Mouse (Mus musculus) G1E (cell line): ENCODE results near the gene E2f1. TPM values are rescaled to one million over a fixed set of nuclear protein-coding genes. Genes with fewer than 3 reads are reported as not detected.
A peak's percentile ranks its signal among the peaks of the same experiment; 100 is the strongest.

Experiments used
- ATAC-seq: 2 replicates; pipeline ENCODE4 v1.8.0; 2016; ENCODE audit warnings: mild to moderate bottlenecking; ENCODE audit not compliant: insufficient number of reproducible peaks, poor library complexity, low FRiP score, severe bottlenecking; ENCODE audit errors: extremely low read depth
- DNase-seq: peaks from one replicate; pipeline ENCODE4 v3.0.0; 2012; ENCODE audit warnings: low spot score
- H3K27me3 ChIP-seq: 2 replicates; pipeline ENCODE4 v1.6.1; 2012; ENCODE audit warnings: mild to moderate bottlenecking, low read length, inconsistent platforms; ENCODE audit not compliant: insufficient read depth
- H3K36me3 ChIP-seq: replicated peaks from 2 replicates; pipeline ENCODE3; 2012; ENCODE audit warnings: mild to moderate bottlenecking, inconsistent platforms
- H3K4me1 ChIP-seq: 2 replicates; pipeline ENCODE4 v1.6.1; 2012; ENCODE audit warnings: low read depth, low read length, inconsistent platforms, mixed read lengths; ENCODE audit not compliant: insufficient read depth
- H3K4me3 ChIP-seq: 2 replicates; pipeline ENCODE4 v1.5.1; 2012; ENCODE audit warnings: low read depth, mild to moderate bottlenecking, inconsistent platforms, low read length, moderate library complexity, mixed read lengths
- H3K9me3 ChIP-seq: replicated peaks from 2 replicates; pipeline ENCODE4 v1.6.1; 2012; ENCODE audit warnings: inconsistent platforms
- CTCF ChIP-seq: IDR thresholded peaks from 2 replicates; pipeline ENCODE4 v1.5.1; 2012; ENCODE audit warnings: low read depth, low read length, inconsistent platforms, mixed read lengths
- GATA1 ChIP-seq: IDR thresholded peaks from 2 replicates; pipeline ENCODE4 v1.6.1; 2012; ENCODE audit warnings: borderline replicate concordance, low read length, inconsistent platforms, mixed read lengths
- GATA2 ChIP-seq: IDR thresholded peaks from 2 replicates; pipeline ENCODE4 v1.6.1; 2012; ENCODE audit warnings: low read depth, low read length, inconsistent platforms, borderline replicate concordance
- POLR2AphosphoS5 ChIP-seq: IDR thresholded peaks from 2 replicates; pipeline ENCODE4 v1.6.1; 2012; ENCODE audit warnings: low read depth, low read length, inconsistent platforms; ENCODE audit not compliant: insufficient replicate concordance
- TAL1 ChIP-seq: conservative IDR thresholded peaks from 2 replicates; pipeline ENCODE4 v1.6.1; 2012; ENCODE audit warnings: low read depth, low read length, inconsistent platforms, mixed read lengths
- polyA plus RNA-seq: library from polyadenylated mRNA; stranded (reverse); fragments of >175 nt; gene quantifications from 2 replicates; pipeline ENCODE4 v1.2.3, GENCODE M21; 2012
- total RNA-seq, 2 experiments: library from RNA; stranded (forward) in 1 of 2; stranded (reverse) in 1 of 2; fragments of 200-1000 nt in 1 of 2; fragments of >200 nt in 1 of 2; fragmentation: Nextera tagmentation in 1 of 2; gene quantifications; 2 replicates each; pipeline ENCODE4 v1.2.3; 2014 to 2017

Gene E2f1
- total and polyA plus RNA-seq, 3 experiments: 13.9 to 93.1 (median 31.9) TPM

GRCm38 (mm10) chr2:154549127-154549885, 20.4 kb downstream of the E2f1 start:
- DNase-seq: no peak
- TF ChIP-seq TAL1: no peak
- TF ChIP-seq GATA1: no peak
- no peak for TF ChIP-seq GATA2
- TF ChIP-seq POLR2AphosphoS5: no peak; the same call in 1 of the 2 replicates
- no peak for TF ChIP-seq CTCF
- Histone ChIP-seq H3K9me3 (peaks cover 9% of the 10 kb centered on the region), H3K27me3 (no peaks in the 10 kb centered on the region; the same call in 1 of the 2 replicates), H3K36me3 (peaks cover 90% of the 10 kb centered on the region), H3K4me1 (peaks cover 15% of the 10 kb centered on the region), H3K4me3 (no peak overlapping the region)
- no peak for ATAC-seq

- no peak for DNase-seq
- no peak for ATAC-seq
- no peaks in the 10 kb centered on the region; the same call in 1 of the 2 replicates for H3K27me3 ChIP-seq
- H3K4me1 ChIP-seq: peaks cover 13% of the 10 kb centered on the region
- H3K9me3 ChIP-seq: peaks cover 9% of the 10 kb centered on the region
- TF ChIP-seq GATA2 (no peak), CTCF (no peak), POLR2AphosphoS5 (no peak), GATA1 (no peak), TAL1 (no peak)
- H3K36me3 ChIP-seq: peaks cover 91% of the 10 kb centered on the region
- no peak overlapping the region for H3K4me3 ChIP-seq
These were observed 21.0 kb downstream of the E2f1 start for GRCm38 (mm10) chr2:154548688-154549087.

GRCm38 (mm10) chr2:154546711-154547110, 23.0 kb downstream of the E2f1 start, which contains the start of gene 1700003F12Rik:
Gene 1700003F12Rik, plus strand, starts transcription at chr2:154547085.
- no peak for TF ChIP-seq GATA2
- 0 out of 2 replicates have a peak, but pooled peaks have one; percentile 16 for TF ChIP-seq POLR2AphosphoS5
- Histone ChIP-seq H3K36me3 (peaks cover 88% of the 10 kb centered on the region), H3K27me3 (no peaks in the 10 kb centered on the region), H3K4me1 (peaks cover 7% of the 10 kb centered on the region), H3K9me3 (0 out of 2 replicates have a peak, but pooled peaks cover 3% of the 10 kb centered on the region), H3K4me3 (no peak within 1 kb of the TSS)
- DNase-seq (no peak), ATAC-seq (no peak)

- peaks cover 14% of the 10 kb centered on the region for H3K4me1 ChIP-seq
- ATAC-seq (no peak), DNase-seq (no peak)
- no peak overlapping the region for H3K4me3 ChIP-seq
- H3K36me3 ChIP-seq: peaks cover 87% of the 10 kb centered on the region
- H3K9me3 ChIP-seq: no peaks in the 10 kb centered on the region
- H3K27me3 ChIP-seq: no peaks in the 10 kb centered on the region
- TF ChIP-seq GATA2: no peak
- TF ChIP-seq TAL1: no peak
- TF ChIP-seq POLR2AphosphoS5: no peak
- no peak for TF ChIP-seq GATA1
- TF ChIP-seq CTCF: no peak
These were observed 25.9 kb downstream of the E2f1 start for GRCm38 (mm10) chr2:154543567-154544347.

- ATAC-seq: no peak
- peaks cover 94% of the 10 kb centered on the region for H3K36me3 ChIP-seq
- no peaks in the 10 kb centered on the region for H3K27me3 ChIP-seq
These were observed 28.1 kb downstream of the E2f1 start for GRCm38 (mm10) chr2:154541630-154542029.

GRCm38 (mm10) chr2:154539720-154540119, 30.0 kb downstream of the E2f1 start:
- peak; percentile 37 for TF ChIP-seq CTCF
- no peak for TF ChIP-seq GATA2
- DNase-seq (no peak), ATAC-seq (no peak)
- H3K36me3 ChIP-seq: peaks cover 93% of the 10 kb centered on the region
- H3K27me3 ChIP-seq: no peaks in the 10 kb centered on the region
- H3K4me3 ChIP-seq: no peak overlapping the region
- H3K9me3 ChIP-seq: no peaks in the 10 kb centered on the region
- peaks cover 26% of the 10 kb centered on the region for H3K4me1 ChIP-seq

More at GRCm38 (mm10) chr2:154541630-154542029, 28.1 kb downstream of the E2f1 start:
- no peak for DNase-seq
- H3K9me3 ChIP-seq: no peaks in the 10 kb centered on the region
- H3K4me1 ChIP-seq: peaks cover 25% of the 10 kb centered on the region
- H3K4me3 ChIP-seq: no peak overlapping the region
- TF ChIP-seq POLR2AphosphoS5: no peak
- TF ChIP-seq GATA1: no peak
- no peak for TF ChIP-seq GATA2
- no peak for TF ChIP-seq TAL1
- TF ChIP-seq CTCF: no peak
